ENCODE assay signal across 8 mouse cellular contexts in genomic region chr3:152477796-152478527, GRCm38 (mm10).
DNase-seq lines count a peak whose midpoint lies in the region; ATAC-seq lines count a peak whose summit lies in the region.

No protein-coding gene starts in this region.

- H3K4me1 ChIP-seq in embryonic facial prominence, embryonic 12.5 days, result peaks cover 20% of the 10 kb centered on the region
- peaks cover 5% of the 10 kb centered on the region; the same call in 1 of the 2 replicates for H3K4me1 ChIP-seq in heart, embryonic 11.5 days (ENCODE audit: control insufficient read depth, insufficient read depth, low read length)
- peaks cover 17% of the 10 kb centered on the region for H3K4me1 ChIP-seq in kidney, embryonic 14.5 days (ENCODE audit: control insufficient read depth, insufficient read depth, low read length)
- peaks cover 27% of the 10 kb centered on the region for H3K4me1 ChIP-seq in liver, embryonic 12.5 days
- peaks cover 13% of the 10 kb centered on the region; the same call in 1 of the 2 replicates for H3K4me1 ChIP-seq in stomach, embryonic 14.5 days (ENCODE audit: control insufficient read depth, insufficient read depth, low read length)

- H3K27me3 ChIP-seq in embryonic facial prominence, embryonic 12.5 days, result no peaks in the 10 kb centered on the region
- H3K27me3 ChIP-seq in heart, embryonic 11.5 days (ENCODE audit: control insufficient read depth, insufficient read depth, low read length), result no peaks in the 10 kb centered on the region
- H3K27me3 ChIP-seq in kidney, embryonic 14.5 days (ENCODE audit: control insufficient read depth, insufficient read depth, low read length), result no peaks in the 10 kb centered on the region
- no peaks in the 10 kb centered on the region; the same call in 1 of the 2 replicates for H3K27me3 ChIP-seq in liver, embryonic 12.5 days (replicated peaks)
- H3K27me3 ChIP-seq in stomach, embryonic 14.5 days (ENCODE audit: control insufficient read depth, insufficient read depth, low read length), result no peaks in the 10 kb centered on the region

- ATAC-seq in embryonic facial prominence, embryonic 12.5 days (ENCODE audit: insufficient number of reproducible peaks, insufficient read depth, low FRiP score, low TSS enrichment), result peak; percentile 60
- peak; percentile 76 for ATAC-seq in heart, embryonic 11.5 days (replicated peaks; ENCODE audit: insufficient number of reproducible peaks, low FRiP score, low TSS enrichment)
- ATAC-seq in kidney, embryonic 14.5 days (ENCODE audit: low FRiP score, low TSS enrichment), result peak; percentile 79
- ATAC-seq in liver, embryonic 12.5 days, result peak; percentile 78
- peak; percentile 54 for ATAC-seq in monocyte, adult 5-6 weeks (replicated peaks; ENCODE audit: insufficient number of reproducible peaks, low FRiP score, low TSS enrichment, poor library complexity, severe bottlenecking)
- peak; percentile 73 for ATAC-seq in stomach, embryonic 14.5 days (ENCODE audit: insufficient number of reproducible peaks, insufficient read depth, low FRiP score, low read depth)

- DNase-seq in B cell, adult 2 months, result peak; percentile 70 to 74
- DNase-seq in adrenal gland, postnatal 25 days, result peak; percentile 60

- peak overlapping the region; percentile 34 for H3K9ac ChIP-seq in embryonic facial prominence, embryonic 12.5 days
- H3K9ac ChIP-seq in heart, embryonic 11.5 days (ENCODE audit: low read depth, low read length), result peak overlapping the region; percentile 74
- H3K9ac ChIP-seq in kidney, embryonic 14.5 days (ENCODE audit: low read depth, low read length), result peak overlapping the region; percentile 58
- peak overlapping the region; percentile 76 for H3K9ac ChIP-seq in liver, embryonic 12.5 days
- peak overlapping the region; percentile 42; the same call in 1 of the 2 replicates for H3K9ac ChIP-seq in stomach, embryonic 14.5 days (replicated peaks; ENCODE audit: low read depth, low read length)

- H3K9me3 ChIP-seq in embryonic facial prominence, embryonic 12.5 days, result no peaks in the 10 kb centered on the region
- H3K9me3 ChIP-seq in heart, embryonic 11.5 days (replicated peaks; ENCODE audit: control insufficient read depth, low read length), result no peaks in the 10 kb centered on the region
- H3K9me3 ChIP-seq in kidney, embryonic 14.5 days (ENCODE audit: control insufficient read depth, low read length), result no peaks in the 10 kb centered on the region
- H3K9me3 ChIP-seq in liver, embryonic 12.5 days (replicated peaks), result no peaks in the 10 kb centered on the region
- H3K9me3 ChIP-seq in stomach, embryonic 14.5 days (ENCODE audit: control insufficient read depth, low read depth, low read length), result no peaks in the 10 kb centered on the region

- H3K36me3 ChIP-seq in embryonic facial prominence, embryonic 12.5 days, result no peaks in the 10 kb centered on the region
- no peaks in the 10 kb centered on the region for H3K36me3 ChIP-seq in heart, embryonic 11.5 days (ENCODE audit: control insufficient read depth, insufficient read depth, low read length)
- no peaks in the 10 kb centered on the region for H3K36me3 ChIP-seq in kidney, embryonic 14.5 days (ENCODE audit: control insufficient read depth, insufficient read depth, low read length)
- H3K36me3 ChIP-seq in liver, embryonic 12.5 days, result no peaks in the 10 kb centered on the region
- H3K36me3 ChIP-seq in stomach, embryonic 14.5 days (ENCODE audit: control insufficient read depth, insufficient read depth, low read length), result no peaks in the 10 kb centered on the region

- peak overlapping the region; percentile 75 for H3K4me2 ChIP-seq in embryonic facial prominence, embryonic 12.5 days (replicated peaks)
- peak overlapping the region; percentile 79 for H3K4me2 ChIP-seq in heart, embryonic 11.5 days
- peak overlapping the region; percentile 89 for H3K4me2 ChIP-seq in kidney, embryonic 14.5 days (replicated peaks; ENCODE audit: low read depth, low read length)
- H3K4me2 ChIP-seq in liver, embryonic 12.5 days, result peak overlapping the region; percentile 93
- H3K4me2 ChIP-seq in stomach, embryonic 14.5 days (replicated peaks; ENCODE audit: low read depth, low read length), result peak overlapping the region; percentile 64

- peak overlapping the region; percentile 39 for H3K4me3 ChIP-seq in embryonic facial prominence, embryonic 12.5 days
- peak overlapping the region; percentile 55 for H3K4me3 ChIP-seq in heart, embryonic 11.5 days (ENCODE audit: low read depth, low read length)
- peak overlapping the region; percentile 41 for H3K4me3 ChIP-seq in kidney, embryonic 14.5 days (ENCODE audit: low read length)
- H3K4me3 ChIP-seq in liver, embryonic 12.5 days, result peak overlapping the region; percentile 63
- peak overlapping the region; percentile 37 for H3K4me3 ChIP-seq in stomach, embryonic 14.5 days (ENCODE audit: low read depth, low read length)

- H3K27ac ChIP-seq in embryonic facial prominence, embryonic 12.5 days, result 0 out of 2 replicates have a peak overlapping the region, but pooled peaks have one; percentile 12
- H3K27ac ChIP-seq in heart, embryonic 11.5 days (ENCODE audit: low read depth, low read length), result no peak overlapping the region; the same call in 1 of the 2 replicates
- H3K27ac ChIP-seq in kidney, embryonic 14.5 days (ENCODE audit: low read depth, low read length), result no peak overlapping the region
- peak overlapping the region; percentile 76 for H3K27ac ChIP-seq in liver, embryonic 12.5 days
- H3K27ac ChIP-seq in stomach, embryonic 14.5 days (ENCODE audit: low read length), result peak overlapping the region; percentile 72

- 4% methylated on average over 23 of the region's 23 CpGs for WGBS in embryonic facial prominence, embryonic 12.5 days
- 2% methylated on average over 23 of the region's 23 CpGs for WGBS in heart, embryonic 11.5 days (ENCODE audit: insufficient replicate concordance)
- 2% methylated on average over 23 of the region's 23 CpGs for WGBS in kidney, embryonic 14.5 days
- 2% methylated on average over 23 of the region's 23 CpGs for WGBS in liver, embryonic 12.5 days (ENCODE audit: insufficient replicate concordance)
- WGBS in stomach, embryonic 14.5 days, result 4% methylated on average over 23 of the region's 23 CpGs

Comparison
In these comparisons a context has a peak if more than half of its experiments do, and no peak if none do; other contexts are left out.
1. H3K27ac ChIP-seq: peak in embryonic facial prominence, embryonic 12.5 days (single experiment), liver, embryonic 12.5 days (single experiment) and stomach, embryonic 14.5 days (single experiment); none in heart, embryonic 11.5 days (single experiment) and kidney, embryonic 14.5 days (single experiment).
2. Peak in every context shown above with its lines, with median percentiles within 50 percentile points of each other: ATAC-seq, H3K4me2 ChIP-seq, H3K4me3 ChIP-seq and H3K9ac ChIP-seq.